Mouse (Mus musculus) cerebellum, postnatal 10 days (tissue): ENCODE measurements around the gene Thg1l.

Source experiments
- DNase-seq, 2 experiments: peaks; one replicate each; pipeline ENCODE4 v3.0.0; 2021; ENCODE audit warnings: mixed read lengths in 2 of 2

Gene Thg1l

DNA sequence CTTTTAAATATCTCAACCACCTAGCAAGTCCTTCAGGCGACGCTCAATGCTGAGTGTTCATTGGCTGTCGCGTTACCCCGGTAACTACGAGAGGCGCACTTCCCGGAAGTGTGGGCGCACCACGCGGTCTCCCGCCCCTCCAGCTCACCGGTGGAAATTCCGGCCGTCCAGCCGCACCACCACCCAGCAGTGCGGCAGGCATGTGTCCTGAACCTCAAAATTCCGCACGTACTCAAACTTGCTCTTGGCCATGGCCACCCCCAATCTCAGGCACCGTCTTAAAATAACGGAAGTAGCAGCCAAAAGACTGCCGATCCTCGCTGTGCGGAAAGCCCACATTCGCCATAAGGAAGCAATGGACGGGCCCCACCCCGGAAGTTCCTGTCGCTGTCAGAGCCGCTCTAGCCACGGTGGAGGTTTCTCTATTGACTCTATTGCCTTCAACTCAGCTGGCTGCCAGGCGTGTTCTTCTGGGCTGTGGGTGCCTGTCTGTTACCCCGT is at the start of gene Thg1l:
TSS of gene Thg1l (minus strand) at position 368 of the 501 bp plus-strand sequence.
- peak; percentile 92 to 93 for DNase-seq

DNA sequence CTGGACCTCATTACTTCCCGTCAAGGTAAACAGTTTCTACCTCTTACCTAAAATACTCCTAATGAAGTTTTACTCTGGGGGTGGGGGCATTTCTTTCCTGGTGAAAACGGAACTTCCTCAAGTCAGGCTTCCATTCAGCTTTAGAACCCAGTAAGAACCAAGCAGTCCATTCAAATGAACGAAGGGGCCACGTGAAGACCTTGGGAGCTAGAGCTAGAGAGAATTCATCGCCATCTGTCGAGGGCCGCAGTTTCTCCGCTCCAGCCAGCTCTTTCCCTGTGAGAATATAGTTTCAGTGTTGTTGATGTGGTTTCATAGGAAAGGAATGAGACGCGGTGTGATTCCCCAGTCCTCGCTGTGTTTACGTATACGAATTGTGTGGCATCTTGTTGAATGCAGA is 36.8 kb upstream of the Thg1l start:
- peak in 1 of 2 experiments; percentile 15 for DNase-seq

GRCm38 (mm10) chr11:45991604-45992003 is 36.3 kb upstream of the Thg1l start:
- DNase-seq = peak; percentile 29 to 42

DNA sequence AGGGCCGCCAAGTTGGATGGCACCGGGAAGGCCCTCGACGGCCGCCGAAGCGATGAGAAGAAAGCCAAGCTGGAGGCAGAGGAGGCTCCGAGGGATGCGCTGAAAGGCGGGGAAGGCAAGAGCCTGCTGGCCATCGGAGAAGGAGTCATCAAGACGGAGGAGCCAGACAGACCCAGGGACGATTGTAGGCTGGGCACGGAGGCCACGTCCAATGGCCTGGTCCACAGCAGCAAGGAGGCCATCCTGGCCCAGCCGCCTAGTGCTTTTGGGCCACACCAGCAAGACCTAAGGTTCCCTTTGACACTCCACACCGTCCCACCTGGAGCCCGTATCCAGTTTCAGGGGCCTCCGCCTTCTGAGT is 25.6 kb upstream of the Thg1l start:
- DNase-seq = no peak

GRCm38 (mm10) chr11:45979946-45980892 is 24.9 kb upstream of the Thg1l start, which contains the start of gene Sox30:
TSS of gene Sox30 (plus strand) at chr11:45980310.
- DNase-seq = peak; percentile 79 to 81

- no peak for DNase-seq
Measured at GRCm38 (mm10) chr11:45976061-45976460, 20.8 kb upstream of the Thg1l start.

- DNase-seq = no peak
Measured at GRCm38 (mm10) chr11:45974466-45974865, 19.2 kb upstream of the Thg1l start.

- DNase-seq = no peak
Measured at GRCm38 (mm10) chr11:45973635-45974034, 18.3 kb upstream of the Thg1l start.

DNA sequence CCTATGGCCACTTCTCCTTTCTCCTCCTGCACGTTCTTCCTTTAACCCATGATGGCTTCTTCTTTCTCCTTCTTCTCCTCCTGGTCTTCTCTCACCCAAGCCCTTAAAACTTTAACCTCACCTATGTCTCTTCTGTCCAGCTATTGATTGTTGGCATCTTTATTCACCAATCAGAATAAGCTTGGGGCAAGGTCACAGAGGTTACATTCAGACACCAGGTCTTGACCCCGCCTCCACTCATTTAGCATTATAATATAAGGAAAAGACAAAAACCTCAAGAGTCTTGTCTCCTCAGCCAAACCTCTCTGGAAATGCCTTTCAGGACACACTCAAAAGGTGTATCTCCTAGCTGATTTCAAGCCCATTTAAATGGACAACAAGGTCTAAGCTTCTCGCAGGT is 13.2 kb upstream of the Thg1l start:
- no peak for DNase-seq

- no peak for DNase-seq
Measured at GRCm38 (mm10) chr11:45966896-45967295, 11.6 kb upstream of the Thg1l start.

DNA sequence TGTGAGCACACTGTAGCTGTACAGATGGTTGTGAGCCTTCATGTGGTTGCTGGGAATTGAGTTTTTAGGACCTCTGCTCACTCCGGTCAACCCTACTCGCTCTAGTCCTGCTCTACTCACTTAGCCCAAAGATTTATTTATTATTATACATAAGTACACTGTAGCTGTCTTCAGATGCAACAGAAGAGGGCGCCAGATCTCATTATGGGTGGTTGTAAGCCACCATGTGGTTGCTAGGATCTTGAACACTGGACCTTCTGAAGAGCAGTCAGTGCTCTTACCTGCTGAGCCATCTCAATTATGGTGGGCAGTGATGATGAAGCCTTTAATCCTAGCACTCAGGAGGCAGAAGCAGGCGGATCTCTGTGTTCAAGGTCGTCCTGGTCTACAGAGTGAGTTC is 4.7 kb upstream of the Thg1l start:
- DNase-seq = no peak

- DNase-seq = peak; percentile 27 to 50
Measured at GRCm38 (mm10) chr11:45959598-45959997, 4.3 kb upstream of the Thg1l start.

DNA sequence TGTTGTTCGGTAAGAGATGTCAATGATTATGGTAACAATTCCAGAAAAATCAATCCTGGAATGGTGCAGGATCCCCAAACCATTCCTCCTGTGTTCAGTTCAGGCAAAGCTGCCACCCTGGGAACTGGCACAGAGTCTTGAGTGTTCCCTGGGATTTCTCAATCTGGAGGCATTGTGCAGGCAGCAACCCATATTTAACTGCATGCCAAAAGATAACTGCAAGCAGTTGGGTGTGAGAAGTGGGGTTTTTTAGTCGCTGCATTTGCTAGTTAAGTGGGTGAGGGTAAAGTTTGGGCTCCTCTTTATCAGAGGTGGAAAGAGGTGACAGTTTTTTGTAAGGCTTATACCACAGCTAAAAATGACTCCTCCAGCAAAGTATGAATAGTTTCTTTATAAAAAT is 7.8 kb downstream of the Thg1l start:
- peak; percentile 36 to 38 for DNase-seq

- no peak for DNase-seq
Measured at GRCm38 (mm10) chr11:45946796-45947195, 8.5 kb downstream of the Thg1l start.

GRCm38 (mm10) chr11:45944643-45945156 is 10.6 kb downstream of the Thg1l start, which contains the start of gene Lsm11:
TSS of gene Lsm11 (minus strand) at chr11:45944935.
- peak; percentile 98 to 99 for DNase-seq

DNA sequence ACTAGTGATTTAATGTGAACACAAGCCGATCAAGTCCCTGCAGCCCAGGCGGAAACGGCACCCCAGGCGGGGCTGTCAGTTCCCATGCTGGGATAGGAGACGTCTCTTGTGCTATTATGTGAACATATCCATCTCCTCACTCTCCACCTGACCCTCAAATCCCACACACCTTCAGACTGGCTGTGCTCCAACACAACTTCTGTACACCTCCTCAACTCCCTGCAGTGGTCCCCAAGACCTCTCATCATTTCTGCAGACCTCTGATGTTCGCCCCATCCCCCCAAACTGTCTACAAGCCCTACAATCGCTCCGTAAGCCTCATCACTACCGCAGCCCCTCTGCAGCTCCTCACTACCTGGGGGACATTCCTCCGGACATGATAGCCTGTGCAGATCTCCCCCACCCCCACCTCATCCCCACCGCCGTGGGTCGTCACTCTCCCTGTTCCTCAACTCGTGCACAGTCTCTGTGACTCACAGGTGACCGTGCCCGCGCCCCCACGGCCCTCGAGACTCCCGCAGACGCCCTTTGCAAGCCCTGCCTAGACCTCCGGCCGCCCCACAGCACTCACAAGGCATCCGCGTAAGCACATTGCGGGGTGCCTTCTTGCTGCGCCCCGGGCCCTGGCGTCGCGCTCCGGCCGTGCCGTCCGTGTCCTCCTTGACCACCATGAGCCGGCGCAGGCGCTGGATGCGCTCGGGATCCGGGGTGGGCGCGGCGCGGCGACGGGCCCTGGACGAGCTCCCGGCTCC is 11.2 kb downstream of the Thg1l start:
- no peak for DNase-seq

GRCm38 (mm10) chr11:45943108-45943705 is 12.1 kb downstream of the Thg1l start:
- peak; percentile 39 to 52 for DNase-seq

- no peak for DNase-seq
Measured at GRCm38 (mm10) chr11:45942281-45942680, 13.0 kb downstream of the Thg1l start.

DNA sequence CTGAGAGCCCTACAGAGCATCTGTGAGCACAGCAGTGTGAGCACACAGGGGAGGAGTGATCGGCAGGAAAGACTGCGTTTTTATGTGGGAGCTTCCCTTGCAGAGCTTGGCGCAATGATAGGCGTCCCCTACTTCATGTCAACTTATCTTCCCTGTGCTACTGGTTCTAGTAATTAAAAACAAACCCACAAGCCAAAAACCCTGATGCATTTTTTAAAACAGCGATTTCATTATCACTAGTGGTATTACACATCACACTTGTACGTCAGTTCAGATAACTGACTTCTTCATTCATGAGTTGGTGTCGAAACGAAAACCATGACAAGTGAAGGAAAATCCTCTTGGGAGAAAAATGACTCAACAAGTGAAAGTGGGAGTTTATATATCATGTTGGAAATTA is 16.4 kb downstream of the Thg1l start:
- DNase-seq = no peak

GRCm38 (mm10) chr11:45937478-45937877 is 17.8 kb downstream of the Thg1l start:
- no peak for DNase-seq

DNA sequence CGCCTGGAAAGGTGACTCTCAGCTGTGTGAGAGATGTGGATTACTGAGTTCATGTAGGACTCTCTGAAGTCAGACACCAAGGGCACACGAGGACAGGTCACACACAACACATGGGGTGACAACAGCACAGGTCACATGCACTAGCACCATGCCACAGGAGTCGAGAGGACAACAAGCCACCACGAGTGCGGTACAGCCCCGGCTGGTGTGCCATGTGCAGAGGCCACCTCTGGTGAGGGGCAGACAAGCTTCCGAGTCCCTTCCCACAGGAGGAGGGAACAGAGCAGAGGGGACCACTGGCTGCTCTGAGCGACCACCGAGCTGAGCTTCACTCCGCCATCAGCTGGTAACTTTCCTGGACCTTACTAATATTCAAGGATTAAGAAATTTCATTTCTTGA is 22.5 kb downstream of the Thg1l start:
- DNase-seq = no peak

DNA sequence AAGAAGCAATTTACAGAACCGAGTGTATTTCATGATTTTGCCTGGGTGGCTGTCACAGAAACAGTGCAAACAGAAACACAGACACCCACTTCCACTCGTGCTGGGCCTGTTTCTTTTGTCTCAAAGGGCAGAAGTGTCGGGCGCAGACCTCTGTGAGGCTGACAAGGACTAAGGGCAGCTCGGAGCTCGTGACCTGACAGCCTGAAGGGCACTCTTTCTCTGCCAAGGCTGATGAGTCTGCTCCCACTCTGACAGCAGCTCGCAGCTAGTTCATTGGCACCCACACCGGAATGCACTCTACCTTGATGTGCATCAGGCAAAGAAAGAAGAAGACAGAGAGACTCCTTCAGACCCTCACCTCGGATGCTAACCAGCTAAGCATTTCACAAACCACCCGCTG is 25.8 kb downstream of the Thg1l start:
- no peak for DNase-seq

DNA sequence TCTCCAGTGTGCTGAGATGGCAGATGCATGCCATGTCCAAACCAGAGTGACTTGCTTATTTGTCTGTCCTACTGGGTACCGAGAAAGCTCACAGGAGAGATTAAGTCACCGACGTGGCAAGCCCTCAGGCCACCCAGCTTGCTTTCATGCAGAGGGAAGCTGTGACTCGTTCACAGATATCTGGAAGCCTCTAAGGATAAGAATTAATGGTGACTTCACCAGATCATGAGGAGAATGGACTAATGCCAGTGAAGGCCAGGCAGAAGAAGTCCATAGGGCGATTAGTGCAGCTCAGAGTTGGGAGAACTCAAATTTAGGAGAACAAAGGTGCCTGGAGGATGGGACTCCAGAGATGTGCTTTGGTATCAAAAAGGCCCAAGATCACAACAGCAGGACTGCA is 27.8 kb downstream of the Thg1l start:
- DNase-seq = no peak
